Mouse (Mus musculus) stomach, embryonic 15.5 days (tissue): ENCODE data around the gene Bcas1. TPM values are rescaled to one million over a fixed set of nuclear protein-coding genes. Genes with fewer than 3 reads are reported as not detected.

Experiments used
- ATAC-seq: fragments of 200-750 bp; cut with Nextera tagmentation; 2 replicates; pipeline ENCODE4 v1.8.0; 2017; ENCODE audit warnings: low read depth, moderate number of reproducible peaks, moderate TSS enrichment; ENCODE audit not compliant: insufficient read depth, low FRiP score
- H3K27ac ChIP-seq: fragments of 300-500 bp; sonication (generic); 2 replicates; pipeline ENCODE4 v1.5.1; 2015; ENCODE audit warnings: mild to moderate bottlenecking, inconsistent platforms
- H3K27me3 ChIP-seq: fragments of 300-500 bp; sonication (generic); replicated peaks from 2 replicates; pipeline ENCODE4 v1.6.1; 2015; ENCODE audit warnings: inconsistent platforms
- H3K36me3 ChIP-seq: fragments of 300-500 bp; sonication (generic); 2 replicates; pipeline ENCODE4 v1.6.1; 2015; ENCODE audit warnings: inconsistent platforms
- H3K4me1 ChIP-seq: fragments of 300-500 bp; sonication (generic); 2 replicates; pipeline ENCODE4 v1.6.1; 2015; ENCODE audit warnings: inconsistent platforms
- H3K4me2 ChIP-seq: fragments of 300-500 bp; sonication (generic); 2 replicates; pipeline ENCODE4 v1.6.1; 2015; ENCODE audit warnings: mild to moderate bottlenecking, inconsistent platforms
- H3K4me3 ChIP-seq: fragments of 300-500 bp; sonication (generic); replicated peaks from 2 replicates; pipeline ENCODE4 v1.5.1; 2015; ENCODE audit warnings: inconsistent platforms
- H3K9ac ChIP-seq: fragments of 300-500 bp; sonication (generic); 2 replicates; pipeline ENCODE4 v1.6.1; 2015; ENCODE audit warnings: inconsistent platforms
- H3K9me3 ChIP-seq: fragments of 300-500 bp; sonication (generic); 2 replicates; pipeline ENCODE4 v1.6.1; 2016; ENCODE audit warnings: inconsistent platforms
- WGBS: fragments of 180-500 bp; shearing (Covaris S2); methylation state at CpG from one replicate; pipeline ENCODE4 v1.1.7; 2015; 5-methylcytosine and 5-hydroxymethylcytosine counted together
- polyA plus RNA-seq: library from polyadenylated mRNA; unstranded; fragments of >200 nt; fragmentation: Nextera tagmentation; extraction: Ambion mirVana; gene quantifications from 2 replicates; pipeline ENCODE4 v1.2.1, GENCODE M21; 2015

Bcas1 gene
- polyA plus RNA-seq, 1 experiment from 2014 or later, result 4.5 TPM

- H3K4me3 ChIP-seq, result no peak overlapping the region
- no peak overlapping the region for H3K9ac ChIP-seq
- 0 out of 2 replicates have a peak, but pooled peaks cover 8% of the 10 kb centered on the region for H3K27me3 ChIP-seq
- no peaks in the 10 kb centered on the region for H3K36me3 ChIP-seq
- H3K4me2 ChIP-seq, result peak overlapping the region; percentile 26; the same call in 1 of the 2 replicates
- H3K4me1 ChIP-seq, result no peaks in the 10 kb centered on the region
- ATAC-seq, result peak; percentile 78
- H3K27ac ChIP-seq, result no peak overlapping the region
- no peaks in the 10 kb centered on the region for H3K9me3 ChIP-seq
- WGBS, result 5% methylated on average over 9 of the region's 9 CpGs
Measured at GRCm38 (mm10) chr2:170450933-170451332, 23.3 kb upstream of the Bcas1 start.

- no peak overlapping the region for H3K9ac ChIP-seq
- no peaks in the 10 kb centered on the region for H3K36me3 ChIP-seq
- H3K4me1 ChIP-seq, result no peaks in the 10 kb centered on the region
- ATAC-seq, result no peak
- WGBS, result 69% methylated on average over 10 of the region's 10 CpGs
- H3K4me3 ChIP-seq, result no peak overlapping the region
- H3K9me3 ChIP-seq, result no peaks in the 10 kb centered on the region
- H3K4me2 ChIP-seq, result no peak overlapping the region
- no peak overlapping the region for H3K27ac ChIP-seq
- H3K27me3 ChIP-seq, result no peaks in the 10 kb centered on the region
Measured at GRCm38 (mm10) chr2:170447651-170448050, 20.0 kb upstream of the Bcas1 start.

- no peaks in the 10 kb centered on the region for H3K36me3 ChIP-seq
- H3K27ac ChIP-seq, result no peak overlapping the region
- H3K9me3 ChIP-seq, result no peaks in the 10 kb centered on the region
- H3K4me3 ChIP-seq, result no peak overlapping the region
- 51% methylated on average over 5 of the region's 5 CpGs for WGBS
- no peaks in the 10 kb centered on the region for H3K27me3 ChIP-seq
- no peak overlapping the region for H3K9ac ChIP-seq
- no peak overlapping the region for H3K4me2 ChIP-seq
- no peak for ATAC-seq
- no peaks in the 10 kb centered on the region for H3K4me1 ChIP-seq
Measured at GRCm38 (mm10) chr2:170446843-170447383, 19.3 kb upstream of the Bcas1 start.

GRCm38 (mm10) chr2:170445861-170446260, 18.2 kb upstream of the Bcas1 start:
- no peak overlapping the region for H3K27ac ChIP-seq
- 55% methylated on average over 5 of the region's 5 CpGs for WGBS
- no peak overlapping the region for H3K9ac ChIP-seq
- H3K4me2 ChIP-seq, result no peak overlapping the region
- H3K4me3 ChIP-seq, result no peak overlapping the region
- H3K27me3 ChIP-seq, result no peaks in the 10 kb centered on the region
- no peaks in the 10 kb centered on the region for H3K36me3 ChIP-seq
- ATAC-seq, result peak; percentile 54; the same call in 1 of the 2 replicates
- no peaks in the 10 kb centered on the region for H3K9me3 ChIP-seq
- H3K4me1 ChIP-seq, result no peaks in the 10 kb centered on the region

GRCm38 (mm10) chr2:170442535-170442934, 14.9 kb upstream of the Bcas1 start:
- Histone ChIP-seq H3K4me1 (no peaks in the 10 kb centered on the region), H3K9me3 (no peaks in the 10 kb centered on the region), H3K27me3 (no peaks in the 10 kb centered on the region), H3K4me2 (no peak overlapping the region), H3K36me3 (no peaks in the 10 kb centered on the region), H3K4me3 (no peak overlapping the region), H3K27ac (no peak overlapping the region), H3K9ac (no peak overlapping the region)
- WGBS, result 67% methylated on average over 3 of the region's 3 CpGs
- no peak for ATAC-seq

- Histone ChIP-seq H3K4me3 (no peak overlapping the region), H3K36me3 (no peaks in the 10 kb centered on the region), H3K4me2 (no peak overlapping the region), H3K27me3 (no peaks in the 10 kb centered on the region), H3K4me1 (no peaks in the 10 kb centered on the region), H3K27ac (no peak overlapping the region), H3K9me3 (no peaks in the 10 kb centered on the region), H3K9ac (no peak overlapping the region)
- no peak for ATAC-seq
- WGBS, result 29% methylated on average over 13 of the region's 13 CpGs
Measured at GRCm38 (mm10) chr2:170438782-170439181, 11.1 kb upstream of the Bcas1 start.

- Histone ChIP-seq H3K4me2 (no peak overlapping the region), H3K36me3 (no peaks in the 10 kb centered on the region), H3K4me1 (no peaks in the 10 kb centered on the region), H3K4me3 (no peak overlapping the region), H3K9me3 (no peaks in the 10 kb centered on the region), H3K27ac (no peak overlapping the region), H3K27me3 (no peaks in the 10 kb centered on the region), H3K9ac (no peak overlapping the region)
- WGBS, result 52% methylated on average over 4 of the region's 4 CpGs
- no peak for ATAC-seq
Measured at GRCm38 (mm10) chr2:170436204-170436603, 8.6 kb upstream of the Bcas1 start.

GRCm38 (mm10) chr2:170432152-170432551, 4.5 kb upstream of the Bcas1 start:
- Histone ChIP-seq H3K4me1 (no peaks in the 10 kb centered on the region), H3K27ac (no peak overlapping the region), H3K9me3 (no peaks in the 10 kb centered on the region), H3K36me3 (no peaks in the 10 kb centered on the region), H3K4me2 (no peak overlapping the region), H3K9ac (no peak overlapping the region), H3K4me3 (no peak overlapping the region), H3K27me3 (no peaks in the 10 kb centered on the region)
- ATAC-seq, result no peak
- WGBS, result 68% methylated on average over 6 of the region's 6 CpGs

- H3K4me3 ChIP-seq, result no peak overlapping the region
- no peak overlapping the region for H3K9ac ChIP-seq
- H3K4me1 ChIP-seq, result no peaks in the 10 kb centered on the region
- no peak overlapping the region for H3K4me2 ChIP-seq
- H3K27ac ChIP-seq, result no peak overlapping the region
- H3K27me3 ChIP-seq, result no peaks in the 10 kb centered on the region
- 54% methylated on average over 8 of the region's 8 CpGs for WGBS
- no peak for ATAC-seq
- no peaks in the 10 kb centered on the region for H3K36me3 ChIP-seq
- H3K9me3 ChIP-seq, result no peaks in the 10 kb centered on the region
Measured at GRCm38 (mm10) chr2:170428966-170429365, 1.3 kb upstream of the Bcas1 start.

GRCm38 (mm10) chr2:170424131-170424530, 3.5 kb downstream of the Bcas1 start:
- Histone ChIP-seq H3K36me3 (no peaks in the 10 kb centered on the region), H3K4me2 (no peak overlapping the region), H3K27ac (no peak overlapping the region), H3K9me3 (no peaks in the 10 kb centered on the region), H3K27me3 (no peaks in the 10 kb centered on the region), H3K9ac (no peak overlapping the region), H3K4me3 (no peak overlapping the region), H3K4me1 (no peaks in the 10 kb centered on the region)
- no peak for ATAC-seq
- 60% methylated on average over 3 of the region's 3 CpGs for WGBS

- no peak for ATAC-seq
- H3K9ac ChIP-seq, result no peak overlapping the region
- no peaks in the 10 kb centered on the region for H3K4me1 ChIP-seq
- H3K4me2 ChIP-seq, result no peak overlapping the region
- no peak overlapping the region for H3K27ac ChIP-seq
- H3K4me3 ChIP-seq, result no peak overlapping the region
- H3K27me3 ChIP-seq, result no peaks in the 10 kb centered on the region
- H3K9me3 ChIP-seq, result no peaks in the 10 kb centered on the region
- 33% methylated on average over 4 of the region's 4 CpGs for WGBS
- no peaks in the 10 kb centered on the region for H3K36me3 ChIP-seq
Measured at GRCm38 (mm10) chr2:170421924-170422323, 5.7 kb downstream of the Bcas1 start.

- 35% methylated on average over 10 of the region's 10 CpGs for WGBS
- Histone ChIP-seq H3K36me3 (no peaks in the 10 kb centered on the region), H3K9ac (no peak overlapping the region), H3K4me3 (no peak overlapping the region), H3K9me3 (no peaks in the 10 kb centered on the region), H3K4me2 (no peak overlapping the region), H3K4me1 (no peaks in the 10 kb centered on the region), H3K27ac (no peak overlapping the region), H3K27me3 (no peaks in the 10 kb centered on the region)
- ATAC-seq, result no peak
Measured at GRCm38 (mm10) chr2:170418748-170419147, 8.9 kb downstream of the Bcas1 start.
